Mouse (Mus musculus): ENCODE results near the gene Smarce1.

- TF ChIP-seq CTCF (IDR thresholded peaks at IDR 0.05; ENCODE audit: low read depth, low read length) (no peak), POLR2A (IDR thresholded peaks at IDR 0.05; ENCODE audit: insufficient read depth, low read length) (no peak), EP300 (IDR thresholded peaks at IDR 0.05; ENCODE audit: insufficient read depth, low read depth, low read length) (no peak)
Measured at GRCm38 (mm10) chr11:99170547-99171267, 60.1 kb downstream of the Smarce1 start.

Data from ES-Bruce4 (cell line).